Mouse (Mus musculus) heart, adult 11 months (tissue): ENCODE measurements around the gene Olfr548-ps1.

ENCODE experiments used
- DNase-seq: peaks from one replicate; pipeline ENCODE4 v3.0.0; 2022

Gene Olfr548-ps1

GRCm38 (mm10) chr7:102575998-102576397 is 35.3 kb downstream of the Olfr548-ps1 start:
- no peak for DNase-seq

- no peak for DNase-seq
These were observed 51.1 kb downstream of the Olfr548-ps1 start, which contains the start of gene Olfr551 for GRCm38 (mm10) chr7:102591786-102592185. Gene Olfr551 (minus strand): TSS chr7:102591886.
